Mouse (Mus musculus): Measurements from ENCODE around the gene Rnf41. TPM values are rescaled to one million over a fixed set of nuclear protein-coding genes. Genes with fewer than 3 reads are reported as not detected.

Gene Rnf41
- polyA plus RNA-seq (2012; ENCODE audit: low replicate concordance), result 7.7 and 9.3 TPM in 2 replicates

DNA sequence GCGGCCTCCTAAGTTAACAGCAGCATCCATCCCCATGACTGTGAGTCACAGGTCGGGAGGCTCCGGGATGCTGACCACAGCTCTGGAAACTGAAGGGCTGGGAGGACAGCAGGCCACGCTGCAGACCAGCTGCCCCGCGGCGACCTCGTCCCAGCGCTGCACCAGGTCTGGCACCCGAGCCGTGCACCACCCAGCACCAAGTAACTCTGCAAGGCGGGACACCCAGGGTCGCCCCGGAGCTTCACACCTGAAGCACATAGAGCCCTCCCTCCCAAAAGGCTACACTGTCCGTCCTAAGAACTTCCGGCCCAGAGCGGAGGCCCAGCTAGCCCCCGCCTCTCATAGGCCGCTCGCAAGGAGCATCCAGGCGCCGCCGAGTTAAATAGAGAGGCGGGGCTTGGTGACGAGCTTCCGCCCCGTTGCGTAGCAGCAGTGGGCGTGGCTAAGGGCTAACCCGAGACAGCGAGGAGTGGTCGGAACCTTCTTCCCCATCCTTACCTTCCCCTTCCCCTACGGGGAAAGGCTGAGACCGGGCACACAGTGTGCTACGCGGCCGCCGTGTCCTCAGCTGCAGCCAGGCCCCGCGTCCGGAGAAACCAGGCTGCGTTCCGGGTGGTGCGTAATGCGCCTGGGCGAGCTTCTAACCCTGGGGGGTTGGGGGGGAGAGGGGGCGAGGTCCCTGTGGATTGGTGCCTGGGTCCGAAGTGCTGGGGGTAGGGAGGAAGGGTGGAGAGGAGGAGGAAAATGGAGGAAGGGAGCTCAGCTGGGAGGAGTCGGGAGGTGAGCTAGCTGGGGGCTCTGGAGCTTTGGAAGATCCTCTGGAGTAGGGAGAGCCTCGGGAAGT, at the start of gene Rnf41, which contains the start of gene Nabp2:
Gene Rnf41 (plus strand): TSS at position 447 of the 844 bp plus-strand sequence.
Gene Nabp2 (minus strand): TSS at position 282 of the 844 bp plus-strand sequence.

DNA sequence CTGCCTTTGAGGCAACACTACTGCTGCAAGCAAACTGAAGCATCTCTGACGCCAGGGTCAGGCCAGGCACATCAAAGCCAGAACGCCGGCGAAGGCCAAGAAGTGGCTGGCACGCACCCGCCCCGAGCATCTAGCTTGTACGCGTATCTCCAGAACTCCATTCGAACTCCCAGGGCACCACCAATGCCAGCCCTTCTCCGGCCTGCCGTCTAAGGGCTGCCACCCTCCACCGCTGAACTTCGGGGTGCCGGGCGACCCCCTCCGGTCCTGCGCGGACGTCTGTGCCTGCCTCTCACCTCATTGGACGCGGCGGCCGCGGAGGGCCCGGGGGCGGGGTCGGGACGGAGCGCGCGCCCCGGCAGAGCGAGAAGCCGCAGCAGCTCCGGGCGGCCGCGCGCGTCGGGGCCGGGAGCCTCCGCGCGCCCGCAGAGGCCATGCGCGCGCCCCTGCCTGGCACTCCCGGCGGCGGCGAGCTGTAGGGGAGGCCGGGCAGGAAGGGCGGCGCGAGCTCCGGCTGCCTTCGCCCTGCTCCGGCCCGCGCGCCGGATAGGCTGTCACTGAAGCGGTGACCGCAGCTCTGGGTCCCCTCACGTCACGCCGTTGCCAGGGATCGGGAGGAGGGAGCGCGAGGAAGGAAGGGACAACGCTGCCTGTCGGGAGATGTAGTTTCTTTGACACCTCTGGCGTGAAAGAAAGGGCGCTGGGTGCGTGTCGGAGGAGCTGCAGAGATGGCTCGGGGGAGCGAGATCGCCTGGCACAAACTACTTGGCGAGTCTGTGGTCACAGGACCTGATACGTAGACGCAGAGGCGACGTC, 42.8 kb upstream of the Rnf41 start, which contains the start of gene Coq10a:
Gene Coq10a (minus strand): TSS at position 596 of the 816 bp plus-strand sequence.

DNA sequence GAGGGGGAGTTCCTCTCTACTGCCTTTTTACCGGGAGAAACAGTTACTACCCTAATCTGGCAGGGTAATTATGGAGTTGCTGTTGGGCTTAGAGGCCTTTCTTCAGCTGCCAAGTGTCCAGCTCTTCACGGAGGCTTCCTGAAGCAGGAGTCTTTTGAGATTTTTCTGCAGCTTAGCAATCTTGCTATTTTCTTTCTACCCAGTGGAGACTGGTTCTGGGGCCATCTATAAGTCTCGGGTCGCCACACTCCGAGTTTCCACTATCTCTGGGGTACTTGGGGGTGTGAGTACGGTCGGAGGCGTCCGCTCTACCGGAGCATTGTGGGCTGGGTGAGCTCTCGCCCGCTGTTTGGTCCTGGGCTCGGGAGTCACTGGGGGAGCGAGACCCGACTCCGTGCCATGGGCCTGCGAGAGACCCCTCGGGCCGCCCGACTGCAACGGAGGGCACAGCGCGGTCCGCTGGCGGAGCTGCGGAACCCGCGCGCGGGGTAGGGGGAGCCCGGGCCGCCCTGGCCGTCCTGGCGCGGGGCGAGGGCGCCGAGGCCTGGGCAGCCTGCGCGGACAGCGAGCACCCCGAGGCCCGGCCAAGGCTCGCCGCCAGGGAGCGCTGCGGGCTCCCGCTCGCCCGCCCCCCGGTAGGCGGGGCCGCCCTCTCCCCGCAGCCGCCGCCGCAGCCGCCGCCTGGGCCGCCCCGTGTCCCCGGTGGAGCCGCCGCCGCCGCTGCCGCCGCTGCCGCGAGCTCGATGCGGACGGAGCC, 34.8 kb upstream of the Rnf41 start, which contains the start of gene Ankrd52:
Gene Ankrd52 (plus strand): TSS at position 661 of the 757 bp plus-strand sequence.

DNA sequence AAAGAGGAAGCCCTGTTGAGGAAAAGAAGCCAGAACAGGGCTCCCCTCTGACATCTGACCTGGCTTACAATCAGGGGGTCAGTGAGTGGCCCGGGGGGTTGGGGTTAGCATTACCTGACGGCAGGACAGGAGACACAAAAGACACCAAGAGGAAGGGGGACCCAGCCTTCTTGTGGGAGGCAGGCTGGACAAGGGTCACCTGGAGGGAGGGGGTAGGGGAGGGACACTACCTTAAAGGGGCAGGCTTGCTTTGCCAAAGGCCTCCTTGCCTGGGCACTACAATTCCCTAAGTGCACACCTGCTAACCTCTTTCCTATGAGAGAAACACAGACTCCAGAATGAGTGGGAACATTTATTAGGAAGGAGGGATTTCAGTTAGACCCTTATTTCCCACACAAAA, 10.4 kb upstream of the Rnf41 start, which contains the start of gene Slc39a5:
Gene Slc39a5 (minus strand): TSS at position 174 of the 400 bp plus-strand sequence.

DNA sequence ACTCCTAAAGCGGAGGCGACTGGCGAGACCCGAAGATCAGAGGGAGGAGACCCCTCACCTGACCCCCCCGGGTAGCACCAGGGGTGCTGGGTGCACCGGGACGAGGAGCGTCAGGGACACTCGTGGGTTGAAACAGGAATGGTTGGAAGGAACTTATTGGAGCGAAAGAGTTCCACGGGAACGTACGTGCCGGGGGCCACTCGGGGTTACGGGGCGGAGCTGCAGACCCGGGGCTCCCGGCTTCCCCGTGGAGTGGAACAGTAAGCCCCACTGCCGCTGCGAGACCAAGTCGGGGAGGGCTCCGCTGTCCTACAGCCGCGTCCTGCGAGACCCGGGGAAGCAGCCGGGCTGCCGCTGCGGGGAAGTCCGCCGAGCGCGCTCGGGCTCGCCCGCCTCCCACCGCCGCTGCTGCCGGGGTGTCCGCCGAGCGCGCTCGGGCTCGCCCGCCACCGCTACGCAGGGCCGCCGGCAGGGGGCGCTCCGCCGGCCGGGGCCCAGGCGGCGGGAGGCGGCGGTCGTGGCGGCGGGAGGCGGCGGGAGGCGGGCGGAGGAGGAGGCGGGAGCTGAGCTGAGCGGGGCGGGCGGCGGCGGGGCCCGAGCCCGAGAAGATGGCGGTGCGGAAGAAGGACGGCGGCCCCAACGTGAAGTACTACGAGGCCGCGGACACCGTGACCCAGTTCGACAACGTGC, 47.4 kb downstream of the Rnf41 start, which contains the start of gene Smarcc2:
Gene Smarcc2 (plus strand): TSS at position 530 of the 690 bp plus-strand sequence.

Other genes with a start within 250 kb of the Rnf41 start
- gene Rbms2, start 231.4 kb upstream of the Rnf41 start, polyA plus RNA-seq (2012; ENCODE audit: low replicate concordance), result 6.1 and 6.7 TPM in 2 replicates
- gene Gls2, start 217.2 kb upstream of the Rnf41 start, polyA plus RNA-seq (2012; ENCODE audit: low replicate concordance), result 1.7 and 2.8 TPM in 2 replicates
- gene Spryd4, start 199.8 kb upstream of the Rnf41 start, polyA plus RNA-seq (2012; ENCODE audit: low replicate concordance), result 0.39 and 3.8 TPM in 2 replicates
- gene Mip, start 185.8 kb upstream of the Rnf41 start, polyA plus RNA-seq (2012; ENCODE audit: low replicate concordance), result 0.32 and 0.44 TPM in 2 replicates
- 19.8 and 23.0 TPM in 2 replicates for gene Timeless, start 179.6 kb upstream of the Rnf41 start, polyA plus RNA-seq (2012; ENCODE audit: low replicate concordance)
- gene Apon, start 157.6 kb upstream of the Rnf41 start, polyA plus RNA-seq (2012; ENCODE audit: low replicate concordance), result 0.13 TPM in 1 of 2 replicates, not detected in the other
- not detected in 2 replicates for gene Apof, start 143.0 kb upstream of the Rnf41 start, polyA plus RNA-seq (2012; ENCODE audit: low replicate concordance)
- gene Stat2, start 141.1 kb upstream of the Rnf41 start, polyA plus RNA-seq (2012; ENCODE audit: low replicate concordance), result 26.1 and 38.2 TPM in 2 replicates
- gene Il23a, start 112.9 kb upstream of the Rnf41 start, polyA plus RNA-seq (2012; ENCODE audit: low replicate concordance), result 0.12 and 0.13 TPM in 2 replicates
- 2.8 and 6.3 TPM in 2 replicates for gene Pan2, start 108.3 kb upstream of the Rnf41 start, polyA plus RNA-seq (2012; ENCODE audit: low replicate concordance)
- 27.5 and 52.4 TPM in 2 replicates for gene Cnpy2, start 89.2 kb upstream of the Rnf41 start, polyA plus RNA-seq (2012; ENCODE audit: low replicate concordance)
- gene Cs, start 73.9 kb upstream of the Rnf41 start, polyA plus RNA-seq (2012; ENCODE audit: low replicate concordance), result 8.6 and 52.3 TPM in 2 replicates
- 3.6 and 11.6 TPM in 2 replicates for gene Coq10a, start 42.7 kb upstream of the Rnf41 start, polyA plus RNA-seq (2012; ENCODE audit: low replicate concordance)
- gene Ankrd52, start 34.5 kb upstream of the Rnf41 start, polyA plus RNA-seq (2012; ENCODE audit: low replicate concordance), result 61.1 and 121 TPM in 2 replicates
- gene Slc39a5, start 10.4 kb upstream of the Rnf41 start, polyA plus RNA-seq (2012; ENCODE audit: low replicate concordance), result not detected in 2 replicates
- gene Nabp2, start 165 bp upstream of the Rnf41 start, polyA plus RNA-seq (2012; ENCODE audit: low replicate concordance), result 265 and 291 TPM in 2 replicates
- 223 and 234 TPM in 2 replicates for gene Smarcc2, start 47.6 kb downstream of the Rnf41 start, polyA plus RNA-seq (2012; ENCODE audit: low replicate concordance)
- gene Myl6, start 82.5 kb downstream of the Rnf41 start, polyA plus RNA-seq (2012; ENCODE audit: low replicate concordance), result 27.3 and 134 TPM in 2 replicates
- 6.8 and 8.3 TPM in 2 replicates for gene Myl6b, start 87.0 kb downstream of the Rnf41 start, polyA plus RNA-seq (2012; ENCODE audit: low replicate concordance)
- 64.0 and 113 TPM in 2 replicates for gene Esyt1, start 114.2 kb downstream of the Rnf41 start, polyA plus RNA-seq (2012; ENCODE audit: low replicate concordance)
- 17.8 and 33.1 TPM in 2 replicates for gene Zc3h10, start 136.1 kb downstream of the Rnf41 start, polyA plus RNA-seq (2012; ENCODE audit: low replicate concordance)
- gene Rpl41, start 137.6 kb downstream of the Rnf41 start, polyA plus RNA-seq (2012; ENCODE audit: low replicate concordance), result 1,968 and 2,386 TPM in 2 replicates
- gene Pa2g4, start 154.3 kb downstream of the Rnf41 start, polyA plus RNA-seq (2012; ENCODE audit: low replicate concordance), result 485 and 726 TPM in 2 replicates
- 0.35 and 0.77 TPM in 2 replicates for gene Erbb3, start 178.0 kb downstream of the Rnf41 start, polyA plus RNA-seq (2012; ENCODE audit: low replicate concordance)
- 275 and 2,118 TPM in 2 replicates for gene Rps26, start 215.1 kb downstream of the Rnf41 start, polyA plus RNA-seq (2012; ENCODE audit: low replicate concordance)
- gene Ikzf4, start 234.3 kb downstream of the Rnf41 start, polyA plus RNA-seq (2012; ENCODE audit: low replicate concordance), result 1.4 and 2.2 TPM in 2 replicates